Mouse (Mus musculus): Measurements from ENCODE around the gene Pla2g4b. TPM values are rescaled to one million over a fixed set of nuclear protein-coding genes. Genes with fewer than 3 reads are reported as not detected.
A peak's percentile ranks its signal among the peaks of the same experiment; 100 is the strongest.

The Pla2g4b gene
- polyA plus RNA-seq, 1 experiment from 2014 or later, result 1.8 TPM

DNA sequence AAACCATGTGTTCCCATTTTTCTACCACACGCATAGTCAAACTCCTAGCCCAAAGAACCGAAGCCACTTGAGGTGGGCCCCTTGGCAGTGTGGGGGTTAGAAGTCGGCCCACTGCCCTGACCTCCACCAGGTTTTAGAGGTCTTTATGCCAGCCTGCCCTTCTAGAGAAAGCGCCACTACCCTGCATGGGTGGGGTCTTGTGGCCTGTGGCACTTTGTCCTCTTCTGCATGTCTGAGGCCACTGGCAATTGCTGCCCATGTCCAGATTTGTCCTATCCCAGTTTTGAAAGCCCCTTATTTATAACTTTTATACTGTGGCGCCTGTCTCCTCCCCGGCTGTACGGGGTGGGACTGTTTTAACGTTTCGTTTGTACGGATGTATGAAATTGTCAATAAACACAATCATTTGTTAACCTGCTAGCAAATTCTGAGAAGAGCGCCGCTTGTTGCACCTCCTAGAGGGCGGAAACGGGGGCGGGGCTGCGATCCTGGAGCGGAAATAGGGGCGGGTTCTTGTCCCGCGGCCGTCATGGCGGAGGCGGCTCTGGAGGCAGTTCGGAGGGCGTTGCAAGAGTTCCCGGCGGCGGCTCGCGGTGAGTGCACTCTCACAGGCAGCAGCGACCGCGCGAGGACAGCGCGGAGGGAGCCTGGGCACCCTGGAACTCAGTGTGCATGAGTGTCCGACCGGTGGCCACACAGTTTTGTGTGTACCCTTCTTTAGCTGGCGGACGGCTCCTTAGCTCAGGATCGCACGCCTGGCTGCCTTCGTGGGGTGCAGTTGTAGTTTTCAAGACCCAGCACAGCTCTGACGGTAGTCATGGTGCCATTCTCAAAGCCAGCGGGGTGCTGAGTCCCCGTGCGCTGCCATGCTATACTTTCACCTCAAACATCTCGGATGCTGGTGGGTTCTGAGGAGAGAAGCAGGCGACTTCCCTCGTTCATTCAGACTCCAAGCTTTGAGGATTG, 6.0 kb upstream of the Pla2g4b start, which contains the start of the genes Jmjd7 and Gm28042:
Jmjd7 (plus strand) TSS at position 500 of the 966 bp plus-strand sequence.
Gm28042 (plus strand) TSS at position 510 of the 966 bp plus-strand sequence.
- Histone ChIP-seq H3K27me3 (replicated peaks; ENCODE audit: low read depth, poor library complexity, severe bottlenecking) (no peaks in the 10 kb centered on the region), H3K9me3 (no peaks in the 10 kb centered on the region), H3K4me3 (peak within 1 kb of the TSS; percentile 88), H3K36me3 (replicated peaks) (peaks cover 74% of the 10 kb centered on the region), H3K4me1 (peaks cover 18% of the 10 kb centered on the region), H3K27ac (replicated peaks) (peak within 1 kb of the TSS; percentile 93)
- DNase-seq (ENCODE audit: low spot score), result peak; percentile 92
- WGBS, result 5% methylated on average over 50 of the region's 50 CpGs

DNA sequence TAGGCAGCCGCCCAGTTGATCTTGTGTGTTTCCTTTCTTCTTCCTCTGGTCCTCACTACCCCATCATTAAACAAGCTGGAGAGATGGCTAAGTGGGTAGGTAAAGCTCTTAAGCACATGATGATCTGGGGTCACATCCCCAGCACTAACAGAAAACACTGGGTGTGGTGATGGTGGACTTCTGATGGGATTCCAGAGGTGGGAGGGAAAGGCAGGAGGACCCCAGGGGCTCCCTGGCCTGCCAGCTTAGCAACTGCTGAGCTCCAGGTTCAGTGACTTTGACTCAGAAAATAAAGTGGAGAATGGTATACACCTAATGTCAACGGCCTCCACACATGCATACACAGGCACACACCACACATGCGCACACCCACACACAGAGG, 5.3 kb upstream of the Pla2g4b start:
- peak overlapping the region; percentile 88 for H3K4me3 ChIP-seq
- peak; percentile 54 for DNase-seq (ENCODE audit: low spot score)
- peaks cover 18% of the 10 kb centered on the region for H3K4me1 ChIP-seq
- peak overlapping the region; percentile 93 for H3K27ac ChIP-seq (replicated peaks)
- 50% methylated on average over 3 of the region's 3 CpGs for WGBS
- no peaks in the 10 kb centered on the region for H3K27me3 ChIP-seq (replicated peaks; ENCODE audit: low read depth, poor library complexity, severe bottlenecking)
- H3K9me3 ChIP-seq, result no peaks in the 10 kb centered on the region
- peaks cover 74% of the 10 kb centered on the region for H3K36me3 ChIP-seq (replicated peaks)

DNA sequence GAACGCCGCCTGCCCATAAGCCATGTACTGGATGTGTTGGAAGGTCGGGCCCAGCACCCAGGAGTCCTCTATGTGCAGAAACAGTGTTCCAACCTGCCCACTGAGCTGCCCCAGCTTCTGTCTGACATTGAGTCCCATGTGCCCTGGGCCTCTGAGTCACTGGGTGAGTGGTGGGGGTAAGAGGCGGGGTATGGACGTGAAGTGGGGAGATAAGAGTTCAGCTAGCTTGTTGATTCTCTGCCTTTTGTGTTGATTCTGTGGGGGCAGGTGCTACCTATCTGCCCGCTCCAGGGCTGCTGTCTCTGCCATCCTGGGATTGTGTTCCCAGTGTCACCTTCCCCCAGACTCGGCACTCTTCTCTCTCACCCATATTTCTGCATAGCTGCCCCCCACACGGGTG, 2.8 kb upstream of the Pla2g4b start:
- peaks cover 18% of the 10 kb centered on the region for H3K4me1 ChIP-seq
- no peaks in the 10 kb centered on the region for H3K27me3 ChIP-seq (replicated peaks; ENCODE audit: low read depth, poor library complexity, severe bottlenecking)
- no peak overlapping the region for H3K27ac ChIP-seq (replicated peaks)
- no peak for DNase-seq (ENCODE audit: low spot score)
- peaks cover 69% of the 10 kb centered on the region for H3K36me3 ChIP-seq (replicated peaks)
- H3K9me3 ChIP-seq, result no peaks in the 10 kb centered on the region
- no peak overlapping the region for H3K4me3 ChIP-seq
- 87% methylated on average over 8 of the region's 8 CpGs for WGBS

DNA sequence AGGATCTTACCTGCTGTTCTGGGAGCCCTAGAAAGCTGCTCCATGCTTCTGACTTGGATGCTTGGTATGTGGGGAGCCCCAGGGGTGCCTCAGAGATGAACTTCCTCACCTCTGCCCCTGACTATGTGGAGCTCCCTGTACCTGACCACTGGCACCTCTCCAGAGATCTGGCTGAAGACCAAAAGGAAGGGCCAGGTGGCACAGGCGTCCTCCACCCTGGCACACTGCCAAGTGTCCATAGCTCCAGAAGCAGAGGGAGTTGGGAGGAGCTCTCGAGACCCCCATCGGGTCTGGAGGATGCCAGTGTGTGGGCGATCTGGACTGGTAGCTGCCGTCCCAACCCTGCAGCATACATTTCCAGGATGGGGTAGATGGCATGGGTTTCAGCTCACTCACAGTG, 509 bp downstream of the Pla2g4b start:
- H3K4me1 ChIP-seq, result peaks cover under 1% of the 10 kb centered on the region; the same call in 1 of the 2 replicates
- H3K9me3 ChIP-seq, result no peaks in the 10 kb centered on the region
- H3K27me3 ChIP-seq (replicated peaks; ENCODE audit: low read depth, poor library complexity, severe bottlenecking), result no peaks in the 10 kb centered on the region
- peaks cover 93% of the 10 kb centered on the region for H3K36me3 ChIP-seq (replicated peaks)
- H3K27ac ChIP-seq (replicated peaks), result no peak overlapping the region
- DNase-seq (ENCODE audit: low spot score), result no peak
- 92% methylated on average over 5 of the region's 5 CpGs for WGBS
- no peak overlapping the region for H3K4me3 ChIP-seq

DNA sequence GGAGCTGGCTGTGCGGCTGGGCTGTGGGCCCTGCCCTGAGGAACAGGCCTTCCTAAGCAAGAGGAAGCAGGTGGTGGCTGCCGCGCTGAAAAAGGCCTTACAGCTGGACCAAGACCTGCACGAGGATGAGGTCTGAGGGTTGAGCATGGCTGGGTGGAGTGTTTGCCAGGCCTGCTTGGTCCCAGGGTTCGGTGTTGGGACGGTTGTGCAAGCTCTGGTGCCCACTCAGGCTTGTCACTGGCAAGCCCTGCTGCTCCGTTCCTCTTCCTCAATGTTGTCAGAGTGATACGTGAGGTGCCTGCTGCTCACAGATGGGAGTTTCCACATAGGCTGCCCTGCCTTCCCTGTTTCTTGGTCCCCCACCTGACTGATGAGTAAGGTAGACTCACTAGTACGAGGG, 4.5 kb downstream of the Pla2g4b start:
- no peaks in the 10 kb centered on the region for H3K9me3 ChIP-seq
- DNase-seq (ENCODE audit: low spot score), result no peak
- H3K36me3 ChIP-seq (replicated peaks), result peaks cover 94% of the 10 kb centered on the region
- H3K27me3 ChIP-seq (replicated peaks; ENCODE audit: low read depth, poor library complexity, severe bottlenecking), result no peaks in the 10 kb centered on the region
- no peaks in the 10 kb centered on the region; the same call in 1 of the 2 replicates for H3K4me1 ChIP-seq
- WGBS, result 92% methylated on average over 9 of the region's 9 CpGs
- H3K4me3 ChIP-seq, result no peak overlapping the region
- no peak overlapping the region for H3K27ac ChIP-seq (replicated peaks)

DNA sequence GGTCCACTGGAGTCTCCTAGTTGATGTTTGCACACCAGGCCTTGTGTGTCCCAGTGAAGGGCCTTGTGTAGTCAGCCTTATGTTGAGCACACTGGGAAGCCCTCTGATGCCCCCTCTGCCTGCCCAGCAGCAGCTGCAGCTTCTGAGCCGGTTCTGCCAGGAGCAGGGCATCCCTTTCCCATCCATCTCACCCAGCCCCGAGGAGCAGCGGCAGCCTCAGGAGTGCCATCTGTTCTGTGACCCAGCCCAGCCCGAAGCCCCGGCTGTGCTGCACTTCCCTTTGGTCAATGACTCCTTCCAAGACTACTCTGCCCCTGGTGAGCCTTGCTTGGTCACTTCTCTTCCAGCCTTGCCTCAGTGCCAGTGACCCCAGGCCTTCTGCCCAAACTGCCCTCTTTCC, 7.8 kb downstream of the Pla2g4b start:
- no peak for DNase-seq (ENCODE audit: low spot score)
- no peaks in the 10 kb centered on the region for H3K9me3 ChIP-seq
- 89% methylated on average over 5 of the region's 5 CpGs for WGBS
- peaks cover 73% of the 10 kb centered on the region for H3K36me3 ChIP-seq (replicated peaks)
- H3K4me3 ChIP-seq, result no peak overlapping the region
- H3K27ac ChIP-seq (replicated peaks), result no peak overlapping the region
- H3K27me3 ChIP-seq (replicated peaks; ENCODE audit: low read depth, poor library complexity, severe bottlenecking), result no peaks in the 10 kb centered on the region
- H3K4me1 ChIP-seq, result peaks cover 12% of the 10 kb centered on the region

DNA sequence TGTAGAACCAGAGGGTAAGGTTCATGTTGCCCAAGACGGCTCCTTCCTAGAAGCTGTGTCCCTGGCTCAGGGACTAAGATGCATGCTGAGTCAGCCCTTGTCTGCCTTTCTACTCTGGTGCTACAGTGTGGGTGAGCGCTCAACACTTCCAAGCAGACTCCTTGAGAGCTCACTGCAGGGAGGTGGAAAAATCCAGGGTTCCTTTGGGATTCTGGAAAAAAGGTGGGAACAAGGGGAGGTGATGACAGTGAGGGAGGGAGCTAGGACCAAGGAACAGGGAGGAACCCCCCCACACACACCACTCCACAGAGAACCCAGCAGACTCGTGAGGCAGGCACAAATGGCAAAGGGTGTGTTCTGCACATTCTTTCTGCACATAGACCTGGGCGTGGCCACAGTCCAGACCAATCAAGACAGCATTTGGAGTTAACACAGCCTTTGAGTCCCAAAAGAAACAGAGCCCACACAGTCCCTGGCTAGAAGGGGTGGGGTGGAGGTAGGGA, 10.9 kb downstream of the Pla2g4b start:
- H3K4me3 ChIP-seq, result no peak overlapping the region
- no peak overlapping the region for H3K27ac ChIP-seq (replicated peaks)
- H3K9me3 ChIP-seq, result no peaks in the 10 kb centered on the region
- peaks cover 19% of the 10 kb centered on the region for H3K4me1 ChIP-seq
- H3K27me3 ChIP-seq (replicated peaks; ENCODE audit: low read depth, poor library complexity, severe bottlenecking), result peaks cover 11% of the 10 kb centered on the region; the same call in 1 of the 2 replicates
- H3K36me3 ChIP-seq (replicated peaks), result peaks cover 41% of the 10 kb centered on the region
- DNase-seq (ENCODE audit: low spot score), result peak; percentile 20
- WGBS, result 62% methylated on average over 4 of the region's 4 CpGs

DNA sequence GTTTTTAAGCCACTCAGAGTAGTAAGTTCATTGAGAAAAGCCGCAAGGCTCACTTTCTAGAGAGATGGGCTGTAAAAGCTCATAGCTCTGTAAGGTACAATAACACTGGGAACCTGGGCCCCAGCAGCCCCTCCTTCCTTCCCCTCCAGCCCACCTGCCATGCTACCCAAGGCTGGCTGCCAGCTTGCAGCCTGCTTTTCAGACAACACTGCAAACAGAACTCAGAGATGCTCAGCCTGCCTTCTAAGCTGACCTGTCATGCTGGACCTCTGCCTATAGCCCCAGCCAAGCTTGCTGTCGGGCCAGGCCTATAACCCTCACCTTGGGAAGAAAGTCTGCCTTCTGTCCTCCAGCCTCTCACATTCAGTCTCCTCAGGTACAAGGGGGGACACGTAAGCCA, 11.5 kb downstream of the Pla2g4b start:
- H3K4me1 ChIP-seq, result peaks cover 19% of the 10 kb centered on the region
- no peak overlapping the region for H3K4me3 ChIP-seq
- DNase-seq (ENCODE audit: low spot score), result no peak
- 81% methylated on average over 3 of the region's 3 CpGs for WGBS
- H3K27ac ChIP-seq (replicated peaks), result no peak overlapping the region
- H3K9me3 ChIP-seq, result no peaks in the 10 kb centered on the region
- peaks cover 11% of the 10 kb centered on the region; the same call in 1 of the 2 replicates for H3K27me3 ChIP-seq (replicated peaks; ENCODE audit: low read depth, poor library complexity, severe bottlenecking)
- H3K36me3 ChIP-seq (replicated peaks), result peaks cover 36% of the 10 kb centered on the region

DNA sequence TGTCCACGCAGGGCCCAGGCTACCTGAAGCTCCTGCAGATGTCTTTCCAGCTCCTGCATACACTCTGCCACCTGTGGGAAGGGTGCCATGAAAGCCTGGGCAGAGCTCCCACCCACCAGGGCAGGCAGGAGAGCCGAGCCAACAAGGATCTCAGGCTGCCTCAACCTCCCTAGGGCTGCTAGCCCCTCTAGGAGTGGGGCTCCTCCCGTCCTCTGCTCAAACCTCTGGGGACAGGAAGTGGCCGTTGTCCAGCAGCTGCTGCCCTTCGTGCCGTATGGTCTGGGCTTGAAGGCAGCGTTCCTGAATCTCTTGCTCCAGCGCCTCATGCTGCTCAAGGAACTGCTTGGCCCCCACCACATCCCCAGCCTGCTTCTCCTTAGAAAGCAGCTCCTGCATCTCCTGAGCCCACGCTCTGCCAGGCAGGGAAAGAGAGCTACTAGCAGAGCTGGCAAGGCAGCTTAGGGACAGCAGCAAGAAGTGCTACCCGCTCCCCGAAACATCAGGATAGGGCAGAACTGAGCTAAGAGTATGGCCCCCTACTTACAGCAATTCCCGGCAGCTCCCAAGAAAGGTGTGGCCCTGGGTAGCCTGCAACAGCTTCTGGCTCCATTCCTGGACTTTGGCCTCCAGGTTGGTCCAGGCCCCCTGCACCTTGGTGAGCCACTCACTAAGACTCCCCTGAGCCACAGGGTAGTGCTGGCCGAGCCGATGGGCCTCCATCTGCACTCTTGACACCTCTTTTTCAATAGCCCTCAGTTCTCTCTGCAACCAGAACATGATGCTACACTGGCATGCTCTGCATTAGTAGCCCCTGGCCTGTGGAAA, 13.5 kb downstream of the Pla2g4b start:
- 0 out of 2 replicates have a peak overlapping the region, but pooled peaks have one; percentile 1 for H3K27ac ChIP-seq (replicated peaks)
- WGBS, result 68% methylated on average over 14 of the region's 14 CpGs
- H3K27me3 ChIP-seq (replicated peaks; ENCODE audit: low read depth, poor library complexity, severe bottlenecking), result peaks cover 11% of the 10 kb centered on the region; the same call in 1 of the 2 replicates
- H3K36me3 ChIP-seq (replicated peaks), result peaks cover 16% of the 10 kb centered on the region
- DNase-seq (ENCODE audit: low spot score), result no peak
- peaks cover 19% of the 10 kb centered on the region for H3K4me1 ChIP-seq
- no peaks in the 10 kb centered on the region for H3K9me3 ChIP-seq
- no peak overlapping the region for H3K4me3 ChIP-seq

DNA sequence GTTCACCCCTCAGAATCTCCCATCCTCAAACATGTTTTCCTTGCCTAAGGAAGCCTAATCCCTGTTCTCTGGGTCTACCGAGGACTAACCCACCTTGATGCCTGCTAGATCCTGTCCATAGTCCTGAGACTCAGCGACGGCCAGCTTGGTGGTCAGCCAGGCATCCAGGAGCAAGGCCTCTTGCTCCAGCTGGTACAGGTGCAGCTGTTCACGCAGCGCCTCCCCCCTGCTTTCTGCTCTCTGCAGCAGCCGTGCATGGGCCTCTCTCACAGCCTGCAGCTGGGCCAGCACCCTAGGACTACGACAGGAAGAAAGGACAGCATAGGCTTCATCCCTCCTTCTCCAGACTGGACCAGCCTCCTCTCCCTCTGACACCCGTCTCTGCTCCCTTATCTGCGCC, 15.0 kb downstream of the Pla2g4b start:
- Histone ChIP-seq H3K4me1 (peaks cover 19% of the 10 kb centered on the region), H3K9me3 (no peaks in the 10 kb centered on the region), H3K27ac (replicated peaks) (peak overlapping the region; percentile 48), H3K27me3 (replicated peaks; ENCODE audit: low read depth, poor library complexity, severe bottlenecking) (peaks cover 11% of the 10 kb centered on the region; the same call in 1 of the 2 replicates), H3K36me3 (replicated peaks) (peaks cover 3% of the 10 kb centered on the region; the same call in 1 of the 2 replicates), H3K4me3 (no peak overlapping the region)
- DNase-seq (ENCODE audit: low spot score), result no peak
- WGBS, result 82% methylated on average over 9 of the region's 9 CpGs

DNA sequence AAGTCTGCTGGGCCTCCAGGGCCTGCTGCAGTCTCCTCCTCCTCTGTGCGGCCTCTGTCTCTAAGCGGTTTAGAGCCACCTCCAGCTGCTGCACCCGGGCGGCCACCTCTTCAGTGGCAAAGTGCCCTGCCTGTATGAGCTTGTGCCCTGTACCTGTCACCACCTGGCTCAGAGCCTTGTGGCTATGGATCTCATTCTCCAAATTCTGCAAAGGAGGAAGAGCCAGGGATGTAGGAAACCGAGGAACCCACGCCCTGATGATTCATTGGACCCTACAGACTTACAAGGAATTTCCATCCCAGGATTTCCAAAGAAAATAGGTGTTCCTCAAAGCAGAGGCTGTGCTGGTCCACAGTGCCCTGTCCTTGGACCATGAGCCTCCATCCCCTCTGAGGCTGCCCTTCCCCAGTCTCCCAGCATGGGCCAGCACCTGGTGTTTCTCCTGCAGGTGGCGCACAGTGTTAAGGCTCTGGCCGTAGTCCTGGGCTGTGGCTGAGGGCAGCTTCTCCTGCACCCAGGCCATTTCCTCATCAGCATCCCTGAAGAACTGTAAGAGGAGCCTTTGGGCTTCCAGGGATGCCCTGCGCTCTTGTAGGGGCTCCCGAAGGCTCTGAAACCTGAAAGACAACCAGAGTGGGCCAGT, 16.5 kb downstream of the Pla2g4b start:
- Histone ChIP-seq H3K4me1 (peaks cover 8% of the 10 kb centered on the region), H3K27ac (replicated peaks) (no peak overlapping the region), H3K9me3 (no peaks in the 10 kb centered on the region), H3K36me3 (replicated peaks) (no peaks in the 10 kb centered on the region), H3K4me3 (no peak overlapping the region), H3K27me3 (replicated peaks; ENCODE audit: low read depth, poor library complexity, severe bottlenecking) (peaks cover 11% of the 10 kb centered on the region; the same call in 1 of the 2 replicates)
- peak; percentile 60 for DNase-seq (ENCODE audit: low spot score)
- WGBS, result 62% methylated on average over 10 of the region's 10 CpGs

DNA sequence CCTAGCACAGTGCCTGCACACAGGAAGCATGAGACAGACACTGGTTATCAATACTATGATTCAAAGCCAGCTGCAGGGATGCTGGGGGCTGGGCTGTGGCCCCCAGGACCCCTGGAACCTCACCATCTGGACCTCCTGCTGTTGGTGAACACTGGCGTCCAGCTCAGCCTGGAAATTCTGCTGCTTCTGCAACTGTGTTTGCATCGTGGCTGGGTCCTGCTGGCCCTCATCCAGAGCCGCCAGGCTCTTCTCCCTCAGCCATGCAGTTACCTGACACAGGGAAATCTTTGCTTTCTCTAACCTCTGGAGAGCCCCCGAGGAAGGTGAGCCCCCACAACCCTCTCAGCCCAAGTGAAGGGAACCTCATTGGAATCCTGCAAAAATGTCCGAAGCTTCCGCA, 18.2 kb downstream of the Pla2g4b start:
- no peak overlapping the region for H3K4me3 ChIP-seq
- H3K36me3 ChIP-seq (replicated peaks), result no peaks in the 10 kb centered on the region
- 0 out of 2 replicates have a peak, but pooled peaks cover 4% of the 10 kb centered on the region for H3K4me1 ChIP-seq
- 72% methylated on average over 6 of the region's 6 CpGs for WGBS
- H3K9me3 ChIP-seq, result no peaks in the 10 kb centered on the region
- DNase-seq (ENCODE audit: low spot score), result no peak
- peaks cover 11% of the 10 kb centered on the region; the same call in 1 of the 2 replicates for H3K27me3 ChIP-seq (replicated peaks; ENCODE audit: low read depth, poor library complexity, severe bottlenecking)
- H3K27ac ChIP-seq (replicated peaks), result no peak overlapping the region
